Mouse (Mus musculus) MEL (cell line): Measurements from ENCODE around the gene Map3k20. TPM values are rescaled to one million over a fixed set of nuclear protein-coding genes. Genes with fewer than 3 reads are reported as not detected.

Experiments used
- DNase-seq: peaks from one replicate; pipeline ENCODE4 v3.0.0; 2011; ENCODE audit warnings: low read depth, low spot score
- H3K27ac ChIP-seq: 2 replicates; pipeline ENCODE4 v1.5.1; 2012; ENCODE audit warnings: low read depth, mild to moderate bottlenecking, control low read depth, low read length, moderate library complexity; ENCODE audit not compliant: control insufficient read depth
- H3K27me3 ChIP-seq, 2 experiments: fragments of 150-350 bp in 1 of 2; sonication (generic) in 1 of 2; 2 replicates each; pipeline ENCODE4 v1.6.1; 2012; ENCODE audit warnings: low read length in 2 of 2, mild to moderate bottlenecking in 2 of 2, improper control_type of control experiment in 1 of 2, moderate library complexity in 1 of 2; ENCODE audit not compliant: insufficient read depth in 2 of 2, control insufficient read depth in 1 of 2
- H3K36me3 ChIP-seq, 2 experiments: 2 replicates each; pipeline ENCODE4 v1.6.1; 2012 to 2014; ENCODE audit warnings: low read length in 2 of 2, improper control_type of control experiment in 1 of 2, inconsistent platforms in 1 of 2, mild to moderate bottlenecking in 1 of 2; ENCODE audit not compliant: insufficient read depth in 2 of 2, control insufficient read depth in 1 of 2
- H3K4me1 ChIP-seq, 2 experiments: fragments of 150-350 bp in 1 of 2; sonication (generic) in 1 of 2; 2 replicates each; pipeline ENCODE4 v1.6.1; 2012; ENCODE audit warnings: low read length in 2 of 2, improper control_type of control experiment in 1 of 2, mild to moderate bottlenecking in 1 of 2; ENCODE audit not compliant: insufficient read depth in 2 of 2, control insufficient read depth in 1 of 2
- H3K4me3 ChIP-seq, 2 experiments: fragments of 150-350 bp in 1 of 2; sonication (generic) in 1 of 2; 2 replicates each; pipeline ENCODE4 v1.5.1; 2012; ENCODE audit warnings: low read depth in 2 of 2, low read length in 2 of 2, mild to moderate bottlenecking in 2 of 2, moderate library complexity in 2 of 2, control low read depth in 1 of 2, improper control_type of control experiment in 1 of 2; ENCODE audit not compliant: control insufficient read depth in 1 of 2, insufficient read depth in 1 of 2
- H3K79me2 ChIP-seq: 2 replicates; pipeline ENCODE4 v1.6.1; 2012; ENCODE audit warnings: mild to moderate bottlenecking, low read length, moderate library complexity; ENCODE audit not compliant: control insufficient read depth, poor library complexity, insufficient read depth
- H3K9ac ChIP-seq: 2 replicates; pipeline ENCODE4 v1.6.1; 2012; ENCODE audit warnings: low read depth, mild to moderate bottlenecking, control low read depth, low read length, moderate library complexity; ENCODE audit not compliant: control insufficient read depth, poor library complexity, severe bottlenecking
- H3K9me3 ChIP-seq: fragments of 150-350 bp; sonication (generic); replicated peaks from 2 replicates; pipeline ENCODE4 v1.6.1; 2012; ENCODE audit warnings: mild to moderate bottlenecking, low read length, improper control_type of control experiment, moderate library complexity; ENCODE audit not compliant: insufficient read depth
- BHLHE40 ChIP-seq: IDR thresholded peaks from 2 replicates; pipeline ENCODE4 v1.6.1; 2012; ENCODE audit warnings: low read depth, mild to moderate bottlenecking, inconsistent platforms, low read length, improper control_type of control experiment, borderline replicate concordance
- CHD1 ChIP-seq: IDR thresholded peaks from 2 replicates; pipeline ENCODE4 v1.6.1; 2012; ENCODE audit warnings: low read depth, mild to moderate bottlenecking, inconsistent platforms, low read length, improper control_type of control experiment
- EP300 ChIP-seq, 2 experiments: IDR thresholded peaks; 2 replicates each; pipeline ENCODE4 v1.6.1; 2011; ENCODE audit warnings: improper control_type of control experiment in 2 of 2, low read length in 2 of 2, low read depth in 1 of 2, mild to moderate bottlenecking in 1 of 2
- ETS1 ChIP-seq: IDR thresholded peaks from 2 replicates; pipeline ENCODE4 v1.6.1; 2012; ENCODE audit warnings: low read depth, mild to moderate bottlenecking, inconsistent platforms, low read length, improper control_type of control experiment, moderate library complexity
- GATA1 ChIP-seq: IDR thresholded peaks from 2 replicates; pipeline ENCODE4 v1.6.1; 2011; ENCODE audit warnings: low read depth, low read length, improper control_type of control experiment
- MAX ChIP-seq: IDR thresholded peaks from 2 replicates; pipeline ENCODE4 v1.6.1; 2011; ENCODE audit warnings: low read length, improper control_type of control experiment
- MYC ChIP-seq: IDR thresholded peaks from 2 replicates; pipeline ENCODE4 v1.6.1; 2011; ENCODE audit warnings: low read depth, mild to moderate bottlenecking, low read length, improper control_type of control experiment, moderate library complexity
- NELFE ChIP-seq: IDR thresholded peaks from 2 replicates; pipeline ENCODE4 v1.6.1; 2011; ENCODE audit warnings: low read depth, low read length, improper control_type of control experiment
- POLR2A ChIP-seq, 2 experiments: IDR thresholded peaks; 2 replicates each; pipeline ENCODE4 v1.6.1; 2011 to 2012; ENCODE audit warnings: low read length in 2 of 2, mild to moderate bottlenecking in 2 of 2, control low read depth in 1 of 2, improper control_type of control experiment in 1 of 2, low read depth in 1 of 2, moderate library complexity in 1 of 2; ENCODE audit not compliant: control insufficient read depth in 1 of 2, insufficient read depth in 1 of 2, poor library complexity in 1 of 2
- POLR2AphosphoS5 ChIP-seq: IDR thresholded peaks from 2 replicates; pipeline ENCODE4 v1.6.1; 2012; ENCODE audit warnings: low read depth, borderline replicate concordance, mild to moderate bottlenecking, inconsistent platforms, low read length, moderate library complexity, mixed read lengths
- RAD21 ChIP-seq: IDR thresholded peaks from 2 replicates; pipeline ENCODE4 v1.6.1; 2011; ENCODE audit warnings: mild to moderate bottlenecking, low read depth, low read length, improper control_type of control experiment
- SMC3 ChIP-seq: IDR thresholded peaks from 2 replicates; pipeline ENCODE4 v1.6.1; 2011; ENCODE audit warnings: low read depth, low read length, improper control_type of control experiment
- UBTF ChIP-seq: IDR thresholded peaks from 2 replicates; pipeline ENCODE4 v1.6.1; 2012; ENCODE audit warnings: low read depth, mild to moderate bottlenecking, inconsistent platforms, low read length, improper control_type of control experiment, moderate library complexity, borderline replicate concordance; ENCODE audit not compliant: insufficient read depth
- polyA plus RNA-seq, 2 experiments: library from polyadenylated mRNA; stranded (reverse) in 1 of 2; unstranded in 1 of 2; fragments of >175 nt in 1 of 2; fragments of >200 nt in 1 of 2; gene quantifications; 2 replicates each; pipeline versions ENCODE4 v1.2.1 to v1.2.4; 2012; ENCODE audit warnings: low replicate concordance in 2 of 2, low read depth in 1 of 2; ENCODE audit not compliant: insufficient read length in 2 of 2, insufficient read depth in 1 of 2, missing spikeins in 1 of 2
- total RNA-seq: library from RNA; depleted of rRNA; stranded (reverse); fragments of 300-350 nt; gene quantifications from 2 replicates; pipeline ENCODE4 v1.2.3, GENCODE M21; 2012

Gene Map3k20
- total and polyA plus RNA-seq, 3 experiments = 7.4 to 9.6 TPM; not detected in 1

DNA sequence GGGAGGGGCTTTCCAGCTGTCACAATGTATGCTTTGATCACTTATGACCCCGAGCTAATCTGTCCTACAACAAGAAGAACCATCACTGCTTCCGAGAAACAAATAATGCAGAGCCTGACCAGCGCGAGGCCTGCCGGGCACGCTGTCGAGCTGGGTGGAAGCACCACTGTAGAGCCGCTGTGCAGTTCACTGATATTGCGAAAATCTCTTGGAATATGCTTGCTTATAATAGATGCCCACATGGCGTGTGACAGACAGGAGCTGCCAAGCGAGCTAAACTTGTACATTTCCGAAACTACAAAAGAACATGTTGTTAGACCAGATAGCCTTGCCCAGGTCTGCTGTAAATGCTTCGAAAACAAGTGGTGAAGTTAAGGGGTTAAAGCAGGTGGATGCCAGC lies 86.7 kb downstream of the Map3k20 start:
- no peak for TF ChIP-seq UBTF
- no peak for TF ChIP-seq POLR2AphosphoS5
- TF ChIP-seq MYC = no peak
- TF ChIP-seq NELFE = no peak
- TF ChIP-seq EP300 (IDR thresholded peaks at IDR 0.05; ENCODE audit: low read depth in 1 of 2, low read length in 2 of 2) = no peak
- H3K79me2 ChIP-seq = no peaks in the 10 kb centered on the region
- no peak overlapping the region for H3K9ac ChIP-seq
- no peaks in the 10 kb centered on the region for H3K27me3 ChIP-seq
- H3K4me3 ChIP-seq = no peak overlapping the region
- DNase-seq = no peak
- H3K36me3 ChIP-seq = no peaks in the 10 kb centered on the region
- H3K27ac ChIP-seq = no peak overlapping the region
- no peaks in the 10 kb centered on the region for H3K9me3 ChIP-seq
- no peaks in the 10 kb centered on the region for H3K4me1 ChIP-seq

DNA sequence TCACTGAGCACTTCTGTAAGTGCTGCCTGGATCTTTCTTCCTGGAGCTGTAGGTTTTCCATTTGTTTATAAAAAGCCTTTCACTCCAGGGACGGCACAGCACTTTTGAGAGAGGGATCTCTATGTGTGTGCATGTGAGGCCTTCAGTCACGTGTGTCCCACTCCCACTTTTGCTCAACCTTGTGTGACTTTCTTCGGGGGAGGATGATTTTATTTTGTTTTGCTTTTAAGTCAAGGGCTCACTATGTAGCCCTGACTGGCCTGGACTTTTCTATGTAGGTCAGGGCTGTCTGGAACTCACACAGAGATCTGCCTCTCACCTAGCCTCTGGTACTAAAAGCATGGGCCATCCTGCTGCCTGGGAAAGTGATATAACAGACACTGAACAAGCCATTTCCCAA lies 88.6 kb downstream of the Map3k20 start:
- no peaks in the 10 kb centered on the region for H3K36me3 ChIP-seq
- no peak overlapping the region for H3K27ac ChIP-seq
- TF ChIP-seq MAX (no peak), RAD21 (no peak), GATA1 (no peak), UBTF (no peak)
- TF ChIP-seq, all 39 proteins: peak for 0
- Histone ChIP-seq H3K4me3 (no peak overlapping the region), H3K27me3 (no peaks in the 10 kb centered on the region), H3K79me2 (no peaks in the 10 kb centered on the region), H3K4me1 (no peaks in the 10 kb centered on the region), H3K9me3 (no peaks in the 10 kb centered on the region), H3K9ac (no peak overlapping the region)
- no peak for DNase-seq

DNA sequence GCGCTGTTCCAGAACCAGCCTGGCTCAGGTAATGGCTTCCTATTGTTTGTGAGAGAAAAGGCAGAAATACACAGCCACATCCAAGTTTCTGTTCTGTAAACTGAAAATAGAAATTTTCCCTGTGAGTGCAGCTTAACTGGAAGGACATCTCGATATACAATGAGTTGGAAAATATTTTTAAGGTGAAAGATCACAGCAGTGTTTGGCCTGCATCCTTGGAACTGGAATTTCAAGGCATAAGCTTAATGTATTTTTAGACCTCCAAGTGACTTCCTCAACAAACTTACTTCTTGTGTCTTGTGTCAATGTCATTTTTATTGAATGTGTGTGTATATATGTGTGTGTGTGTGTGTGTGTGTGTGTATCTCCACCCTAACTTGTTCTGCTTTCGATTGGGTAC lies 90.4 kb downstream of the Map3k20 start:
- H3K4me1 ChIP-seq = no peaks in the 10 kb centered on the region
- no peaks in the 10 kb centered on the region for H3K27me3 ChIP-seq
- DNase-seq = no peak
- no peaks in the 10 kb centered on the region for H3K36me3 ChIP-seq
- no peak overlapping the region for H3K4me3 ChIP-seq
- H3K79me2 ChIP-seq = no peaks in the 10 kb centered on the region
- H3K9ac ChIP-seq = no peak overlapping the region
- no peaks in the 10 kb centered on the region for H3K9me3 ChIP-seq
- TF ChIP-seq SMC3 (no peak), CHD1 (no peak), BHLHE40 (no peak), POLR2A (IDR thresholded peaks at IDR 0.05; ENCODE audit: control insufficient read depth in 1 of 2, insufficient read depth in 1 of 2, low read depth in 1 of 2, low read length in 2 of 2, poor library complexity in 1 of 2) (no peak), ETS1 (no peak)
- H3K27ac ChIP-seq = no peak overlapping the region
